Mouse (Mus musculus): ENCODE data around the gene Ndufa4l2.

Gene Ndufa4l2

GRCm38 (mm10) chr10:127514764-127515163, at the start of gene Ndufa4l2:
TSS of gene Ndufa4l2 (plus strand) at chr10:127514967.
- DNase-seq = no peak

GRCm38 (mm10) chr10:127471281-127471988, 43.3 kb upstream of the Ndufa4l2 start:
- DNase-seq = no peak

- no peak for DNase-seq
Measured at GRCm38 (mm10) chr10:127472722-127473121, 42.0 kb upstream of the Ndufa4l2 start.

- no peak for DNase-seq
Measured at GRCm38 (mm10) chr10:127475175-127475574, 39.6 kb upstream of the Ndufa4l2 start.

GRCm38 (mm10) chr10:127476541-127476940, 38.2 kb upstream of the Ndufa4l2 start:
- no peak for DNase-seq

GRCm38 (mm10) chr10:127477301-127477700, 37.5 kb upstream of the Ndufa4l2 start:
- no peak for DNase-seq

- DNase-seq = peak; percentile 63 to 73
Measured at GRCm38 (mm10) chr10:127479131-127479530, 35.6 kb upstream of the Ndufa4l2 start.

- DNase-seq = no peak
Measured at GRCm38 (mm10) chr10:127480833-127481813, 33.6 kb upstream of the Ndufa4l2 start.

- DNase-seq = no peak
Measured at GRCm38 (mm10) chr10:127485235-127485634, 29.5 kb upstream of the Ndufa4l2 start.

- DNase-seq = no peak
Measured at GRCm38 (mm10) chr10:127488856-127489255, 25.9 kb upstream of the Ndufa4l2 start.

- DNase-seq = no peak
Measured at GRCm38 (mm10) chr10:127490160-127491127, 24.3 kb upstream of the Ndufa4l2 start.

GRCm38 (mm10) chr10:127491128-127491512, 23.6 kb upstream of the Ndufa4l2 start:
- DNase-seq = peak; percentile 53 to 58

- DNase-seq = no peak
Measured at GRCm38 (mm10) chr10:127492118-127492517, 22.6 kb upstream of the Ndufa4l2 start.

- DNase-seq = no peak
Measured at GRCm38 (mm10) chr10:127496156-127496555, 18.6 kb upstream of the Ndufa4l2 start.

GRCm38 (mm10) chr10:127499516-127499915, 15.3 kb upstream of the Ndufa4l2 start:
- no peak for DNase-seq

GRCm38 (mm10) chr10:127500042-127500441, 14.7 kb upstream of the Ndufa4l2 start:
- DNase-seq = no peak

GRCm38 (mm10) chr10:127500894-127501893, 13.6 kb upstream of the Ndufa4l2 start, which contains the start of gene Stac3:
TSS of gene Stac3 (plus strand) at chr10:127501686.
- no peak for DNase-seq

GRCm38 (mm10) chr10:127508239-127508638, 6.5 kb upstream of the Ndufa4l2 start:
- peak; percentile 79 to 84 for DNase-seq

GRCm38 (mm10) chr10:127509051-127509836, 5.5 kb upstream of the Ndufa4l2 start:
- peak; percentile 95 for DNase-seq
